Mouse (Mus musculus) liver, adult 2 months (tissue): ENCODE measurements around the gene Rabl3. TPM values are rescaled to one million over a fixed set of nuclear protein-coding genes. Genes with fewer than 3 reads are reported as not detected.
A peak's percentile ranks its signal among the peaks of the same experiment; 100 is the strongest.

ENCODE experiments used
- DNase-seq: peaks from one replicate; pipeline ENCODE4 v3.0.0-alpha.2; 2011; ENCODE audit warnings: low read depth, low spot score; ENCODE audit errors: extremely low read depth
- H3K27ac ChIP-seq: fragments of 200-500 bp; replicated peaks from 2 replicates; pipeline ENCODE4 v1.5.1; 2012; ENCODE audit warnings: low read depth, mild to moderate bottlenecking, control low read depth, inconsistent platforms, low read length; ENCODE audit not compliant: insufficient read depth
- H3K27me3 ChIP-seq: fragments of 200-500 bp; 2 replicates; pipeline ENCODE4 v1.6.1; 2012; ENCODE audit warnings: mild to moderate bottlenecking, moderate library complexity, low read length, inconsistent platforms; ENCODE audit not compliant: control insufficient read depth, insufficient read depth
- H3K36me3 ChIP-seq: fragments of 200-500 bp; 2 replicates; pipeline ENCODE4 v1.6.1; 2012; ENCODE audit warnings: low read length, inconsistent platforms; ENCODE audit not compliant: control insufficient read depth, insufficient read depth
- H3K4me1 ChIP-seq: fragments of 200-500 bp; 2 replicates; pipeline ENCODE4 v1.6.1; 2011; ENCODE audit warnings: low read length; ENCODE audit not compliant: control insufficient read depth, insufficient read depth
- H3K4me3 ChIP-seq: fragments of 200-500 bp; 2 replicates; pipeline ENCODE4 v1.5.1; 2011; ENCODE audit warnings: low read depth, mild to moderate bottlenecking, control low read depth, low read length, moderate library complexity; ENCODE audit not compliant: insufficient read depth
- H3K79me2 ChIP-seq: fragments of 200-500 bp; 2 replicates; pipeline ENCODE4 v1.6.1; 2012; ENCODE audit warnings: inconsistent platforms, mild to moderate bottlenecking, low read length, moderate library complexity; ENCODE audit not compliant: control insufficient read depth, insufficient read depth
- H3K9ac ChIP-seq: fragments of 200-500 bp; 2 replicates; pipeline ENCODE4 v1.6.1; 2012; ENCODE audit warnings: low read depth, mild to moderate bottlenecking, control low read depth, inconsistent platforms, low read length
- CTCF ChIP-seq: fragments of 200-500 bp; IDR thresholded peaks from 2 replicates; pipeline ENCODE4 v1.5.1; 2011; ENCODE audit warnings: low read depth, low read length, control low read depth
- POLR2A ChIP-seq: fragments of 200-500 bp; IDR thresholded peaks from 2 replicates; pipeline ENCODE4 v1.6.1; 2011; ENCODE audit warnings: low read length, control low read depth; ENCODE audit not compliant: insufficient read depth; ENCODE audit errors: extremely low read depth
- WGBS: fragments of 180-500 bp; shearing (Covaris S2); methylation state at CpG from one replicate; pipeline ENCODE4 v1.1.7; 2018; 5-methylcytosine and 5-hydroxymethylcytosine counted together
- polyA plus RNA-seq: library from polyadenylated mRNA; depleted of rRNA; stranded (reverse); fragments of >200 nt; gene quantifications from 2 replicates; pipeline ENCODE4 v1.2.3, GENCODE M21; 2012
- total RNA-seq: library from RNA; depleted of rRNA; stranded (reverse); fragments of >200 nt; gene quantifications from 2 replicates; pipeline ENCODE4 v1.2.3, GENCODE M21; 2014

The Rabl3 gene
- total and polyA plus RNA-seq, 2 experiments, result 2.8 to 10.4 TPM

- Histone ChIP-seq H3K36me3 (no peaks in the 10 kb centered on the region), H3K27me3 (no peaks in the 10 kb centered on the region), H3K4me1 (no peaks in the 10 kb centered on the region), H3K79me2 (peaks cover 7% of the 10 kb centered on the region; the same call in 1 of the 2 replicates), H3K9ac (no peak overlapping the region), H3K27ac (no peak overlapping the region), H3K4me3 (no peak overlapping the region)
- 84% methylated on average over 2 of the region's 2 CpGs for WGBS
- DNase-seq, result no peak
- TF ChIP-seq CTCF (no peak), POLR2A (no peak)
These were observed 11.3 kb downstream of the Rabl3 start for GRCm38 (mm10) chr16:37550981-37551380.

- H3K4me3 ChIP-seq, result no peak overlapping the region
- TF ChIP-seq POLR2A, result no peak
- no peak for TF ChIP-seq CTCF
- H3K27me3 ChIP-seq, result no peaks in the 10 kb centered on the region
- H3K9ac ChIP-seq, result no peak overlapping the region
- peaks cover 12% of the 10 kb centered on the region for H3K36me3 ChIP-seq
- no peak for DNase-seq
- H3K27ac ChIP-seq, result no peak overlapping the region
- H3K79me2 ChIP-seq, result peaks cover 5% of the 10 kb centered on the region; the same call in 1 of the 2 replicates
- H3K4me1 ChIP-seq, result no peaks in the 10 kb centered on the region
- 98% methylated on average over 3 of the region's 3 CpGs for WGBS
These were observed 13.1 kb downstream of the Rabl3 start for GRCm38 (mm10) chr16:37552824-37553223.

GRCm38 (mm10) chr16:37562414-37562813 is 22.7 kb downstream of the Rabl3 start:
- no peak overlapping the region for H3K9ac ChIP-seq
- H3K36me3 ChIP-seq, result peaks cover 16% of the 10 kb centered on the region
- no peaks in the 10 kb centered on the region; the same call in 1 of the 2 replicates for H3K79me2 ChIP-seq
- no peak overlapping the region for H3K4me3 ChIP-seq
- peaks cover 12% of the 10 kb centered on the region for H3K4me1 ChIP-seq
- H3K27me3 ChIP-seq, result no peaks in the 10 kb centered on the region
- DNase-seq, result no peak
- 78% methylated on average over 6 of the region's 6 CpGs for WGBS
- no peak overlapping the region for H3K27ac ChIP-seq
- no peak for TF ChIP-seq CTCF
- no peak for TF ChIP-seq POLR2A

GRCm38 (mm10) chr16:37562961-37563360 is 23.3 kb downstream of the Rabl3 start:
- TF ChIP-seq CTCF (no peak), POLR2A (no peak)
- H3K79me2 ChIP-seq, result no peaks in the 10 kb centered on the region; the same call in 1 of the 2 replicates
- H3K9ac ChIP-seq, result no peak overlapping the region
- H3K27me3 ChIP-seq, result no peaks in the 10 kb centered on the region
- H3K27ac ChIP-seq, result no peak overlapping the region
- peaks cover 10% of the 10 kb centered on the region for H3K36me3 ChIP-seq
- 98% methylated on average over 5 of the region's 5 CpGs for WGBS
- DNase-seq, result no peak
- peaks cover 18% of the 10 kb centered on the region for H3K4me1 ChIP-seq
- no peak overlapping the region for H3K4me3 ChIP-seq

GRCm38 (mm10) chr16:37565117-37565516 is 25.4 kb downstream of the Rabl3 start:
- WGBS, result 84% methylated on average over 1 of the region's 1 CpGs
- no peak for DNase-seq
- H3K36me3 ChIP-seq, result 0 out of 2 replicates have a peak, but pooled peaks cover 4% of the 10 kb centered on the region
- TF ChIP-seq CTCF, result no peak
- no peak for TF ChIP-seq POLR2A
- H3K4me3 ChIP-seq, result no peak overlapping the region
- H3K27me3 ChIP-seq, result no peaks in the 10 kb centered on the region
- peak overlapping the region; percentile 35 for H3K27ac ChIP-seq
- H3K4me1 ChIP-seq, result peaks cover 18% of the 10 kb centered on the region
- no peaks in the 10 kb centered on the region for H3K79me2 ChIP-seq
- no peak overlapping the region for H3K9ac ChIP-seq

- Histone ChIP-seq H3K27ac (peak overlapping the region; percentile 82), H3K4me3 (no peak overlapping the region), H3K9ac (no peak overlapping the region), H3K27me3 (no peaks in the 10 kb centered on the region), H3K4me1 (peaks cover 18% of the 10 kb centered on the region), H3K36me3 (peaks cover 7% of the 10 kb centered on the region; the same call in 1 of the 2 replicates), H3K79me2 (no peaks in the 10 kb centered on the region)
- TF ChIP-seq POLR2A (no peak), CTCF (no peak)
- WGBS, result 51% methylated on average over 6 of the region's 6 CpGs
- DNase-seq, result no peak
These were observed 26.4 kb downstream of the Rabl3 start for GRCm38 (mm10) chr16:37566107-37566506.
